Mouse (Mus musculus): ENCODE results near the gene Aox1.
A peak's percentile ranks its signal among the peaks of the same experiment; 100 is the strongest.
"Not testable (repeated sequence)": the region's sequence is repeated elsewhere in the genome, so short reads cannot be mapped to it uniquely, and the experiment has no call there.

Aox1 gene

DNA sequence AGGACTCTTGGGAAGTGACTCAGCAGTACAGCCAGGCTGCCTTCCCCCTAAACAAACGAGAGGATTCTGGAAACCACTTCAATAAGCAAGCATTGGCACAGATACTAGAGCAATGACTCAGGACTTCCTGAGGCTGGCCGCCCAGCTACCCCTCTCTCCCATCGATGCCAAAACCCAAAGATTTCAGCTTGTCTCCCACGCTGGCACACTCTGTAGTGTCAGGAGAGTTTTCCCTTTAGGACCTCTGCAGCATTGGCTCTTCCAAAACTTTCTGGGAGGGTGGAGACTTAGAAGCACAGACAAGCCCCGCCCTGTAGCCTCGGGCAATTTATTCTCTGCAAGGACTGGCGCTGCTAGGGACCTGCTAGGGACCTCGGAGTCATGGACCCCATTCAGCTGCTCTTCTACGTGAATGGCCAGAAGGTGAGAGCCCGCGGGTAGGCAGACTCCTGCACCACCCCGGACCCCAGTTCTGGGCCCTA is at the start of gene Aox1:
Gene Aox1, plus strand, starts transcription at position 296 of the 482 bp plus-strand sequence.
- peak; percentile 99 for DNase-seq (ENCODE audit: low spot score)

GRCm38 (mm10) chr1:57989052-57989600 is 40.6 kb upstream of the Aox1 start:
- peak; percentile 92 for DNase-seq (ENCODE audit: low spot score)

DNA sequence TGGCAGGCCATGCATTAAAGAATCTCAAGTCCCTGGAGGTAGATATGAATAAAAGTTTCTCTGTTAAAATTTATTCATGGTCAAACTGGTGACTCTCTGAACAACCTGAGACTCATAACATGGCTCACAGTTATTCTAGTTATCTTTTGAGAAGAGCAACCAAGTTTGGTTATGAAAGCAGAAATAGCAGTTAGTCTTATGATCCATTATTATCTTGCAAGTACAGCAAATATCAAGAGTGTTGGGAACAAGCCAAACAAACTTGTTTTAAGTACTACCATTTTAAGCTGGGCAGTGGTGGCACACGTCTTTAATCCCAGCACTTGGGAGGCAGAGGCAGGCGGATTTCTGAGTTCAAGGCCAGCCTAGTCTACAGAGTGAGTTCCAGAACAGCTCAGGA is 38.5 kb upstream of the Aox1 start:
- DNase-seq (ENCODE audit: low spot score) = no peak

GRCm38 (mm10) chr1:57995432-57996132 is 34.1 kb upstream of the Aox1 start, which contains the start of gene Sgo2a:
Gene Sgo2a (plus strand): TSS chr1:57995971.
- DNase-seq (ENCODE audit: low spot score) = peak; percentile 95

GRCm38 (mm10) chr1:57996133-57996615 is 33.6 kb upstream of the Aox1 start:
- DNase-seq (ENCODE audit: low spot score) = no peak

DNA sequence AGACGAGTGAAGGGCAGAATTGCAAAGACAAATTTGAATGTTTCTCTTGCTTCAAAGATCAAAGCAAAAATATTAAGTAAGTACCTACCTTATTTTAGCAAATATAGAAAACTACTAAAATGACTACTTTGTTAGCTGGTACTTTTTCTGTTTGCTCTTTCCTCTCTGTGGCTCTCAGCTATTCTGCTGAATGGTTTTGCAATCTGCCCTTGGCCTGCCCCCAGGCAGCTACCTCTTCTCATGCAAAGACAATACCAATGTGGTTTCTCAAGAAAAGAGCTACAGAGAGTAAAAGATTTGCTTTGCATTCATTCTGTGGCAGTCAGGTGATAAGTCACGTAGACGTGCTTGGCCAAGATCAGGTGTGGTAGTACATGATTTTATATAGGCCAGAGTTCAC is 31.6 kb upstream of the Aox1 start:
- DNase-seq (ENCODE audit: low spot score) = peak; percentile 60

GRCm38 (mm10) chr1:58006388-58006787 is 23.3 kb upstream of the Aox1 start:
- not testable (repeated sequence) for DNase-seq (ENCODE audit: low spot score)

GRCm38 (mm10) chr1:58018856-58019255 is 10.9 kb upstream of the Aox1 start, which contains the start of gene Kctd18:
Gene Kctd18 (minus strand): TSS chr1:58018956.
- no peak for DNase-seq (ENCODE audit: low spot score)

DNA sequence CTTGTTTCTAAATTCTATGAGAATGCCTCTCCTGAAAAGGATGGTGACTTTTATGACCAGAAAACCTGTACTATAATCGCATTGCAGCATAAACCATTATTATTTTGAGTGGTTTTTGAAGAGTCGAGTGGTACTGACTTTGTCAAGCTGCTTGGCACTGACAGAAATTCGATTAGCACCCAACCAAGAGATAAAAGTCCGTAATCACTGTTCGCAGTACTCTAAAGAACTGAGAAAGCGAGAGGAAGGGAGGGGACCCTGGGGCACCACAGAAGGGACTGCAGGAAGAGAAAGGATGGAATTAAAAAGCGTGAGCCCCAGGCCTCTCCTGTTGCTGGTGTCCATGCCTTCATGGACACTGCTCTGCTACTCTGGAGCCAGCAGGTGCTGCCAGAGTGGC is 2.0 kb upstream of the Aox1 start:
- DNase-seq (ENCODE audit: low spot score) = no peak

- peak; percentile 99 for DNase-seq (ENCODE audit: low spot score)
Observed at GRCm38 (mm10) chr1:58030156-58030871, 583 bp downstream of the Aox1 start.

GRCm38 (mm10) chr1:58031160-58031769 is 1.5 kb downstream of the Aox1 start:
- peak; percentile 85 for DNase-seq (ENCODE audit: low spot score)

- not testable (repeated sequence) for DNase-seq (ENCODE audit: low spot score)
Observed at GRCm38 (mm10) chr1:58037306-58037705, 7.6 kb downstream of the Aox1 start.

- DNase-seq (ENCODE audit: low spot score) = no peak
Observed at GRCm38 (mm10) chr1:58045076-58045475, 15.3 kb downstream of the Aox1 start.

- DNase-seq (ENCODE audit: low spot score) = no peak
Observed at GRCm38 (mm10) chr1:58045546-58045945, 15.8 kb downstream of the Aox1 start.

- no peak for DNase-seq (ENCODE audit: low spot score)
Observed at GRCm38 (mm10) chr1:58046721-58047290, 17.1 kb downstream of the Aox1 start.

DNA sequence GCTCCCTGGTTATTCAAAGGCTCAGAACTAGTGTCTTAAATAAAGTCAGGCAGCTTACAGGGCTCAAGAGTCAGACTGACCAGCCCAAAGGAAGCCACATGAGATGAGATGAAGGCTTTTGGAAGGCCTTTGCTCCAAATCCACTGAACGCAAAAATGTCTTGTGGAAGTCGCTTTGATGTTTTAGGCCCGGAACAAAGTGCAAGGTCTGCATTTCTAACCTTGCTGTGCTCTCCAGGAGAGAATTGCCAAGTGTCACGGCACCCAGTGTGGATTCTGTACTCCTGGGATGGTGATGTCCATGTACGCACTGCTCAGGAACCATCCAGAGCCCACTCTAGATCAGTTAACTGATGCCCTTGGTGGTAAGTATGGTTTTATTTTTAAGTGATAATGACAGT is 19.4 kb downstream of the Aox1 start:
- no peak for DNase-seq (ENCODE audit: low spot score)

GRCm38 (mm10) chr1:58055598-58055997 is 25.9 kb downstream of the Aox1 start:
- DNase-seq (ENCODE audit: low spot score) = no peak

DNA sequence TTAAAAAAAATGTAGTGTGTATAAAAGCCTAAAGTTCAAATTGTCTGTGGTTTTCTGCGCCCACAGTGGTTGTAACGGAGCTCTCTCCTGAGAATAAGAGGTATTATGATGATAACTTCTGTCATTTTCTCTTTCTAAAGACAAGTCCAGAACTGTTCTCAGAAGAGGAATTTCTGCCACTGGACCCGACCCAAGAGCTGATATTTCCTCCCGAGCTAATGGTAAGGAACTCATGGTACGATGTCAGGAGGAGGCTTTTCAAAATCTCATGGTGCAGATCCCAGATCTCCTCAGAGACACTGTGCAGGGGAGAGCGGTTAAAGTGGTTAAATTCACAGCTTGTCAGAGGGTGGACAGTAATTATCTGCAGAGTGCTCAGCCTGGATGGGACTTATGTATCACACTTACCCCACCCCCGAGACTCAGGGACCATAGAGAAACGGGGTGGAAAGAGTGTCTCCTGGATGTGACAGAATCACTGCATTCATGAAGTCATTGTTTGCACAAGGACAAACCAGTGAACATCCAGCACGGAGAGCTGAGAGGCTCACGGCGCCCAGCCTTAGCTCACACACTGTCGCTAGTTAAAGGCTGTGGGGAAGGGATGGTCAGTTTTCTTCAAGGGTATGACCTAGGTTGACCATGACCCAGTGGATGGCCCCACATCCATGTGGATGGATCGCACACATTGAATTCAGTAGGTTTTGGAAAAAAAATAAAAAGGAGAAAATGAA is 26.5 kb downstream of the Aox1 start:
- DNase-seq (ENCODE audit: low spot score) = no peak

DNA sequence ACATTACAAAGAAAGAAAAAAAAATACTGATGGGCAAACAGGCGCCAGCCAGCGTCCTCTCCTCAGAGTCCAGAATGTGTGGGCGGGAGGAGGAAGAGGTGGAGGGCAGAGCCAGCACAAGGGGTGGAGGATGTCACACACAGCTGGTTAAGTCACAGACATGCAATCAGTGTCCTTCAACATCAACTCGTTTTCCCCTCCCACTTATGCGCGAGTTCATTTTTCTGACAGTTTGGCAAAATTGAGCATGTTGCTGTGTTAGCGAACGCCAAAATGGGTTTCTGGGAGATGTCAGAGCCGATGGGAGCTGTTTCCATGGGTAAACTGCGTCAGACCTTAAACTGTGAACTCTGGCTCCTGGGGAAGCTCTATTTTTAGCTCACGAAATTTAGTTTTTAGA is 27.2 kb downstream of the Aox1 start:
- DNase-seq (ENCODE audit: low spot score) = no peak

DNA sequence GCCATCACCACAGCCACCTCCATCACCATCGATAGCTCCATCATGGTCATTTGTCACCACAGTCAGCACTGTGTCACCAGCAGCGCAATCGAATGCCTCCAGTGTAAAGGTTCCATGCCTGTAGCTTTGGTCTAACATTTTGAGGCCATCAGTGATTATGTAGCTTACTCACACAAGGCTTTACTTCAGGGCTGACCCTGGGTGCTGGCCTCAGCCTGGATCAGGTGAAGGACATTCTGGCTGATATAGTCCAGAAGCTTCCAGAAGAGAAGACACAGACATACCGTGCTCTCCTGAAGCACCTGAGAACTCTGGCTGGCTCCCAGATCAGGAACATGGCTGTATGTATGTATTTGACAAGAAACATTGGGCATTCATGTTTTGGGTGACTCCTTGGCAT is 29.1 kb downstream of the Aox1 start:
- no peak for DNase-seq (ENCODE audit: low spot score)

DNA sequence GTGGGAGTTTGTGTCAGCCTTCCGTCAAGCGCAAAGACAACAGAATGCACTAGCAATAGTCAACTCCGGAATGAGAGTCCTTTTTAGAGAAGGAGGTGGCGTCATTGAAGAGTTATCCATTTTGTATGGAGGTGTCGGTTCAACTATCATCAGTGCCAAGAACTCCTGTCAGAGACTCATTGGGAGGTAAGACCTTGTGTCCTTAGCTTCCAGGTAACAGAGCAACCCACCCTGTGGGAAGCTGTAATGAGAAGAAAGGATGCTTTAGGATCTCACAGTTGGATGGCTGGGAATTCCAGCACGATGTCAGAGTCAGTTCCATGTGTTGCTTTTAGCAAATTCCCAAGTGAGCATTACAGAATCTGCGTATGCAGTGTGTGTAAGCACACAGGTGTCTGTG is 32.4 kb downstream of the Aox1 start:
- no peak for DNase-seq (ENCODE audit: low spot score)

All from adipocyte (in vitro differentiated cells).